Mouse (Mus musculus): ENCODE data around the gene Gclm. TPM values are rescaled to one million over a fixed set of nuclear protein-coding genes. Genes with fewer than 3 reads are reported as not detected.

Gene Gclm
- total RNA-seq (2021): 10 to 100 TPM; 47.0 to 51.4 TPM

GRCm38 (mm10) chr3:122245215-122245877 lies at the start of gene Gclm:
Gclm (plus strand) TSS chr3:122245557.
- peak; percentile 87 for DNase-seq (ENCODE audit: low spot score)
- intact Hi-C loops (cut with DNase I): loop anchor here (10.0 kb wide), 1 partner anchor 361 kb away; no protein-coding TSS in a partner anchor

DNA sequence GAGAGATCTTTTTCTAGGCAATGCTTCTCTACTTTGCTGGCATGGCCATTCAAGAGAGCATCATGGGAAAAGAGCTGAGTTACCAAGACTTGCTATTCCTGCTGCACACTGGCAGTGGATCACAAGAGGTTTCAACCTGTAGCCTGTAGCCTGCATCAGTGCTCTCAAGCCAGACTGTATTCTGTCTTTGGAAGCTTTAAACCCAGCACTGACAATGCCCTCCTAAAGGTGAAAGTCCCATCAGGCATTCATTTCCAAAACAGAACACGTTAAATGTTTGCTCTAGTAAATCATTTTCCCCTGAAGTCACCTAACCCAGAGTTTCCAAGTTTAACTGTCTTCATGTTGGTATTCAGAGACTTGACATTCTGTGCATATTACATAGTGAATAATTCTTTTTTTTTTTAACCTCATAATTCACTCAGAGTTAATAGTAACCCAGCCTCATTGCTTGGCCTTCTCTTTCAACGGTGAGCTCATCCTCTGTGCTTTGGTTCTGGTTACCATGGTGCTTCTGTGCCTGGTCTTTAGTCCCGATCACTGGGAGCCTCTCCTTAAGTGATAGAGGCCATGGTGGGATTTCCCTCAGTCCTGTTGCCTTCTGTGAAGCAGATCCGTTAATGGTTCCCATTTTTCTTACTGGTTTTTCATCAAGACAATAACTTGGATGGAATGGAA lies 48.6 kb upstream of the Gclm start:
- no peak for DNase-seq (ENCODE audit: low spot score)
- intact Hi-C loops (cut with DNase I): no loop called here

DNA sequence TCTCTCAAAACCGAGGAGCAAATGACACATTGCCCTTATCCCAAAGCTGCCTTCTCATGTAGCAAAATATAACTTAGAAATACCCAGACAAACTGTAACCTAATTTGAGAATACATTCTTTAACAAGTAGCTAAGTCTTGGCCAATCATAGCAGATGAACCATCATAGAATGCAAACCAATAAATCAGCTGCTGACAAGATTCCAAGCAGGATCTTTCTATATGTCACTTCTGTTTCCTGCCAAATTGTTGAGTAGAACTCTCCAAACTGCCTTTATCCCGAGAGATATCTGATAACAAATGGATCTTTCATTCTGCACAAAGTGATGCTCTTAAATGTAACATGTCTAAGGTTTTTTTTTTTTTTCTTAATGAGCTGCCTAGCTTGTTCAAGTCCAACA lies 46.8 kb upstream of the Gclm start:
- no peak for DNase-seq (ENCODE audit: low spot score)
- intact Hi-C loops (cut with DNase I): no loop called here

DNA sequence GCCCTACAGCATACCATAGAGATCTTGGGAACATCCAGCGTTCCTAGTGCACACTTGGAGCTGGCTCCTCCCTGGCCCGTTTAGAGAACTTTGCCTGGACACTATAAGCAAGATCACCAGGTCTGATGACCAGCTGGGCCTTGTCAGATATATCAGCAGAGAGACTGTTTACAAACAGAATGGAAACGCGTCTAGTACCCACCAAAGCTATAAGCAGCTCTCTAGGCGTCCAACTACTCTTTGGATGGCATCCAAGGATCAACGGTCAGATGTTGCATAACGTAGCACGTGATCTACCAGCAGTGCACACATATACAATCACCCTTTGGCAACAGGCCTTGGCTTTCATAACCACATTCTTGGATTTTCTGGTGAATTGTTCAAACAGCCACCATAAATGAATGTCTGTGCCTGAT lies 46.4 kb upstream of the Gclm start:
- intact Hi-C loops (cut with DNase I): no loop called here
- no peak for DNase-seq (ENCODE audit: low spot score)

- DNase-seq (ENCODE audit: low spot score): no peak
- intact Hi-C loops (cut with DNase I): no loop called here
Measured at GRCm38 (mm10) chr3:122199600-122199999, 45.8 kb upstream of the Gclm start.

DNA sequence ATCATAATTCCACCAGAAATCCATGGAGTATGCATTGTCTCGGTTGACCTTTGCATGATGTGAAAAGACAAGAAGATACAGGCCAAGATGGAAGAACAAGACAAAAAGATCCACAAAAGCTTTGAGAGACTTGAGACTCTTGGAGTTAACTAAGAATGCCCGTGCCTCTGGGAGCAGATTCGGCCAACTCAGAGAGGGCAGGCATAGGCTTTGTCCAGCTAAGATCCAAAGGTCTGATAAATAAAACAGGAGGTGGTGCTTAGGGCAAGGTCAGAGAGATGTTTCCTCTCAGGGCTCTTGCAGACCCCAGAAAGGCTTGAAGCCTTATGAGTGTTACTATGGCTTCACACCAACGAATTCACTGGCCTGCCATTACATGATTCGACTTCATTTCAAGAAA lies 45.3 kb upstream of the Gclm start:
- DNase-seq (ENCODE audit: low spot score): no peak
- intact Hi-C loops (cut with DNase I): no loop called here

- no peak for DNase-seq (ENCODE audit: low spot score)
- intact Hi-C loops (cut with DNase I): no loop called here
Measured at GRCm38 (mm10) chr3:122200447-122200846, 44.9 kb upstream of the Gclm start.

GRCm38 (mm10) chr3:122202307-122202732 lies 43.0 kb upstream of the Gclm start:
- intact Hi-C loops (cut with DNase I): no loop called here
- no peak for DNase-seq (ENCODE audit: low spot score)

GRCm38 (mm10) chr3:122203675-122204329 lies 41.6 kb upstream of the Gclm start:
- DNase-seq (ENCODE audit: low spot score): no peak
- intact Hi-C loops (cut with DNase I): no loop called here

DNA sequence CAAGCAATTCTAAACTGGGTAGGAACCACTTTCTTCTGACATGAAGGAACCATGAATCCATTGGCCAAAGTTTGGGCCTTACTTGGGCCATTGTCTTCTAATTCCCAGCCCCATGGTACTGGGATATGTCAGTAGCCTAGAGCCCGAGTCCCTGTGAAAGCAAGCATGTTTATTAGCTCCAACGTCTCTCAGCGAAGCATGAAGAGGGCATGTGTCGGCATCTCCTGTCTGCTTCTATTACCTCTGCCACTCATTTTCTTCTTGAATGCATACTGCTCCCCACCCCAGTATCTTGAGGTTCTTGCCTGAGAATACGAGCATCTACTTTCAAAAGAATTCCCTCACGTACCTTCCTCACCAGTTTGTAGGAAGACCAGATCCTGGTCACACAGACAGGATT lies 39.6 kb upstream of the Gclm start:
- intact Hi-C loops (cut with DNase I): no loop called here
- no peak for DNase-seq (ENCODE audit: low spot score)

- no peak for DNase-seq (ENCODE audit: low spot score)
- intact Hi-C loops (cut with DNase I): no loop called here
Measured at GRCm38 (mm10) chr3:122206279-122207070, 38.9 kb upstream of the Gclm start.

GRCm38 (mm10) chr3:122207766-122208165 lies 37.6 kb upstream of the Gclm start:
- no peak for DNase-seq (ENCODE audit: low spot score)
- intact Hi-C loops (cut with DNase I): no loop called here

- intact Hi-C loops (cut with DNase I): no loop called here
- DNase-seq (ENCODE audit: low spot score): no peak
Measured at GRCm38 (mm10) chr3:122208296-122209225, 36.8 kb upstream of the Gclm start.

DNA sequence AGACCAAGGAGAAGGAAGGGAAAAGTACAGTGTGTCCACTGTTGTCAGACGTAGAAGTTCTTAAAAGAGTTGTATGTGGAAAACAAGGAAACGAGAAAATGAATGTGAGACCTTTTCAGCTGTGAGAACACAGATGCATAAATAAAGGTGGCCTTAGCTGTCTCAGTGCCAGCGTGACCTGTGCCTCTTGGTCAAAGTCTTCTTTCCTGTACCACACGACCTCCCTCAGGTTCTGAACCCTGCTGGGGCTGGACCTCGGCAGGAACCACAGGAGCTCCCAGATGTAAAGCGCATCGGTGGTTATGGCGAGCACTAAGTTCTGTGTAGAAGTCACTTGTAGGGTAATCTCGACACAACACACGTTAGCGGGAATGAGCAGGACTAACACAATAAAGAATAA lies 35.8 kb upstream of the Gclm start:
- intact Hi-C loops (cut with DNase I): no loop called here
- DNase-seq (ENCODE audit: low spot score): no peak

DNA sequence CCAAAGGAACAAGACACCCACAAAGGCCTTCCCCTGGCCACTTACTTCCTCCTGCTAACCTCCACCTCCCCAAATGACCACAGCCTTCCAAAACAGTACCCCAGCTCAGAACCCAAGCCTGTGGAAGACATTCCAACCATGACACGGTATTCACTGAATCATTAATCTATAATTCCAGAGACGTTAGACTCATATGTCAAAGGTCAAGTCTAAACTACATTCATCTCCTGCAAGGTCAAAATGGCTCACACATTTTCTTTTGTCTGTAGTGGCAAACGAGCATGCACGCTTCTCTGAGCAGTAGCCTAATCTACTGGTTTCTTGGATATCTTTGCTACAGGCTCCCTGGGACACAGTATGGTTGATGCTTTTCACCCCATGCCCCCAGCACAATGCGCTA lies 34.9 kb upstream of the Gclm start:
- DNase-seq (ENCODE audit: low spot score): no peak
- intact Hi-C loops (cut with DNase I): no loop called here

- intact Hi-C loops (cut with DNase I): no loop called here
- DNase-seq (ENCODE audit: low spot score): no peak
Measured at GRCm38 (mm10) chr3:122210846-122211245, 34.5 kb upstream of the Gclm start.

DNA sequence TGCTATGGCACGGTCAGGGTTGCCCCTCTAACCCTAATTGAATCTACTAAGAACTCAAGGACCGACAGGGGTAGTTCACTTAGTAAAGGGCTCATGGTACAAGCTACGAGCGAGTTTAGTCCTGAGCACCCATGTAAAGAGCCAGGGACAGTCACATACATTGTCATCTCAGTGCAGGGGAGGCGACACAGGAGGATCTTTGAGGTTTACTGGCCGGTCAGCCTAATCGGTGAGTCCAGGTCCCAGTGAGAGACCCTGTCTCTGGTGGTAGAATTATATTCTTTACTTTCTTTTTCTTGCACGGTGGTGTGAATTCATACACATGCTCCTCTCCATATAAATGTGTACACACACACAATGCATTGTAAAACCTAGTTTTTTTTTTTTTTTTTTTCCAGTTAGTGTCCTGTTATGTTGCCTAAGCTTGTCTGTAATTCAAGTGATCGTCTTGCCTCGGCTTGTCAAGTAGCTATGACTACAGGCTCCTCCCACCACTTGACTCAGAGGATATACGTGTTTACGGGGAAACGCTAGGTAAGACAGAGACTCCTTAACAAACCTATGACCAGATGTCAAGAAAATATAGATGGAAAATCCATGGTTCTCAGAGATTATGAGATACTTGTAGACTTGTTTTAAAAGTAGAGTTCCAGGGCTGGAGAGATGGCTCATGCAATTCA lies 33.8 kb upstream of the Gclm start:
- intact Hi-C loops (cut with DNase I): no loop called here

GRCm38 (mm10) chr3:122221240-122222036 lies 23.9 kb upstream of the Gclm start:
- DNase-seq (ENCODE audit: low spot score): no peak
- intact Hi-C loops (cut with DNase I): no loop called here

More for the DNA sequence above, 33.8 kb upstream of the Gclm start:
- DNase-seq (ENCODE audit: low spot score): no peak
